Mouse (Mus musculus) gastrocnemius, postnatal 25 days (tissue): ENCODE measurements around the gene Ckb. TPM values are rescaled to one million over a fixed set of nuclear protein-coding genes. Genes with fewer than 3 reads are reported as not detected.
"Not testable (repeated sequence)": the region's sequence is repeated elsewhere in the genome, so short reads cannot be mapped to it uniquely, and the experiment has no call there.

ENCODE experiments used
- DNase-seq: peaks from one replicate; pipeline ENCODE4 v3.0.0; 2022
- long read RNA-seq, 2 experiments: library from polyadenylated mRNA; stranded (forward); transcript quantifications; one replicate each; pipeline ENCODE4 v2.0.0; 2021
- total RNA-seq, 2 experiments: library from RNA; stranded (reverse); gene quantifications; 1 replicate in 1 of 2; 2 replicates in 1 of 2; pipeline ENCODE4 v1.2.3; 2021

Ckb gene
- total RNA-seq = 10 to 100 TPM; 14.9 to 15.6 TPM
- long read RNA-seq, experiment 1, transcript Ckb-201 (8 exons, 1,472 nt) = major isoform, 26 of 30 reads
- long read RNA-seq, experiment 1, partial matches to known transcripts = 4 of 30 reads
- long read RNA-seq, experiment 1, other reads (novel, unspliced or antisense) = 0 of 30 reads
- long read RNA-seq, experiment 2, transcript Ckb-201 (8 exons, 1,472 nt) = major isoform, 19 of 26 reads
- long read RNA-seq, experiment 2, partial matches to known transcripts = 5 of 26 reads
- long read RNA-seq, experiment 2, other reads (novel, unspliced or antisense) = 0 of 26 reads

DNA sequence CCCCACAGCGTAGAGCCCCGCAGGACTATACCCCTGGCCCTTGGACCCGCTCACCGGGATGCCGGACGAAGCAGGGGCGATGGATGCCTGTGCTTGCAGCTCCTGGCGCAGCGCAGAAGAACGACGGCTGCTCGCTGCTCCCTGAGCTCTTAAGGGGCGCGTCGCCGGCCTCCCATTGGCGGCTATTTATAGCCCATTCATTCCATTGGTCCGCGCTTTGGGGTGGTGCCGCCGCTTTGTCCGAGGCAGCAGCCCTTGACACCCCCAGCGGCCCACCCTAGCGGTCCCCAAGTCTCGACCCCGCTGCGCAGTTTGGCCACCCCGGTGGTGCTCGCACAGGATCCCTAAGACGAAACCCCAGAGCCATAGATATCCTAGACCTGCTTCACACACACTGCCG is at the start of gene Ckb:
Gene Ckb (minus strand): TSS at position 163 of the 400 bp plus-strand sequence.
- peak; percentile 81 for DNase-seq

- DNase-seq = peak; percentile 4
Measured at GRCm38 (mm10) chr12:111720222-111720621, 48.1 kb upstream of the Ckb start.

GRCm38 (mm10) chr12:111718656-111719055 is 46.5 kb upstream of the Ckb start:
- DNase-seq = peak; percentile 12

DNA sequence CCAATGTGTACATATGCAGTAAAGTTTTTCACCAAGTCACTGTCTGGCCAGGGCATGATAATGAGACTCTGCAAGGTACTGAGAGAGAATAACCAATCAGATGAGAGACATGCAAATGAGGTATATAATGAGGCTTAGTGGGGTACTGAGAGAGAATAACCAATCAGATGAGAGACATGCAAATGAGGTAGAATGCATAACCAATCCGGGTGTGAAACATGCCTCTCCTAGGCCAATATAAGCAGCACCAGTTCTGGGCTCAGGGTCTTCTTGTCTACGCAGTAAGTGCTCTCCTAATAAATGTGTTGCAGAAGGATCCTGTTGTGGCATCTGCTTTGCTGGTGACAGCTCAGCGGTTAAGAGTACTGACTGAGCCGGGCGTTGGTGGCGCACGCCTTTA is 44.4 kb upstream of the Ckb start:
- DNase-seq = no peak

DNA sequence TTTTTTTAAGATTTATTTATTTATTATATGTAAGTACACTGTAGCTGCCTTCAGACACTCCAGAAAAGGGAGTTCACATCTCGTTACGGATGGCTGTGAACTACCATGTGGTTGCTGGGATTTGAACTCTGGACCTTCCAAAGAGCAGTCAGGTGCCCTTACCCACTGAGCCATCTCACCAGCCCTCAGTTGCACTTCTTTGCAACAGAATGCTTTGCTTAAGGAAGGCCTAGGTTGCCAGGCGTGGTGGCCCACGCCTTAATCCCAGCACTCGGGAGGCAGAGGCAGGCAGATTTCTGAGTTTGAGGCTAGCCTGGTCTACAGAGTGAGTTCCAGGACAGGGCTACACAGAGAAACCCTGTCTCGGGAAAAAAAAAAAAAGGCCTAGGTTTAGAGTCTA is 41.7 kb upstream of the Ckb start:
- DNase-seq = not testable (repeated sequence)

GRCm38 (mm10) chr12:111713004-111713651 is 41.0 kb upstream of the Ckb start, which contains the start of the genes Bag5 and Apopt1:
Gene Bag5 (minus strand): TSS chr12:111713257.
Gene Apopt1 (plus strand): TSS chr12:111713261.
- peak; percentile 93 for DNase-seq

- DNase-seq = peak; percentile 20
Measured at GRCm38 (mm10) chr12:111712476-111712875, 40.3 kb upstream of the Ckb start.

DNA sequence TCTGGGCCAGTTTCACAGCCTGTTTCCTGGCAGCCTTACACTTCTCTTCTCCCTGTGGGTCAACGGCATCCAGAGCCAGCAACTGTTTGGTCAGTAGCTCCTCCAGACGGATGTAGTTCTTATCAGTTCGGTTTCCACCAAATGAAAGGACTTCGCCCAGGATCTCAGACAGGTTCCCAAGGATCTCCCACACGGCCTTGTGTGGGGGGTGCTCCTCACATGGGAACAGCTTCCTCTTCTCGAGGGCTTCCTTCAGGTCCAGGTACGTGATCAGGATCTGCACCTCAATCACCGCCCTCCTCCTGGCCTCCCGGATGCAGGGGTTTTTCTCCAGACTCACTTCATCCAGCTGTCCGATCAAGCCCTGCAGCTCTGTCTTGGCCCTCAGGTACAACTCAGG is 38.0 kb upstream of the Ckb start:
- DNase-seq = no peak

DNA sequence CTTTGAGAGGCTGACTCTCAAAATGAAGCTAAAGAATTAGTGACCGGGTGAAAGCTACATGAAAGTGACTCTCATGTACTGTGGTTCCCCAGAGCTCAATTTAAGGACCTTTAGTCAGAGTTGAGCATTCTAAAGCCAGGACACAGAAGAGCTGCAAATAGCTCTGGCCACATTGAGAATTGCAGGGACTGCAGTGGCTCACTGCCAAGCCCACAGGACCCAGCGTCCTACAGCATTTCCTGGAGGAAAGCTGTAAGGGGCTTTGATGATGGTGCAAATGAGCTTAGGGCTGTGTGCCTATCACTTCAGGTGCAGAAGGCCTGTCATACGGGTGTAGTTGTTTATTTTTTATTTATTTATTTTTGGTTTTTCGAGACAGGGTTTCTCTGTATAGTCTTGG is 36.0 kb upstream of the Ckb start:
- DNase-seq = no peak

DNA sequence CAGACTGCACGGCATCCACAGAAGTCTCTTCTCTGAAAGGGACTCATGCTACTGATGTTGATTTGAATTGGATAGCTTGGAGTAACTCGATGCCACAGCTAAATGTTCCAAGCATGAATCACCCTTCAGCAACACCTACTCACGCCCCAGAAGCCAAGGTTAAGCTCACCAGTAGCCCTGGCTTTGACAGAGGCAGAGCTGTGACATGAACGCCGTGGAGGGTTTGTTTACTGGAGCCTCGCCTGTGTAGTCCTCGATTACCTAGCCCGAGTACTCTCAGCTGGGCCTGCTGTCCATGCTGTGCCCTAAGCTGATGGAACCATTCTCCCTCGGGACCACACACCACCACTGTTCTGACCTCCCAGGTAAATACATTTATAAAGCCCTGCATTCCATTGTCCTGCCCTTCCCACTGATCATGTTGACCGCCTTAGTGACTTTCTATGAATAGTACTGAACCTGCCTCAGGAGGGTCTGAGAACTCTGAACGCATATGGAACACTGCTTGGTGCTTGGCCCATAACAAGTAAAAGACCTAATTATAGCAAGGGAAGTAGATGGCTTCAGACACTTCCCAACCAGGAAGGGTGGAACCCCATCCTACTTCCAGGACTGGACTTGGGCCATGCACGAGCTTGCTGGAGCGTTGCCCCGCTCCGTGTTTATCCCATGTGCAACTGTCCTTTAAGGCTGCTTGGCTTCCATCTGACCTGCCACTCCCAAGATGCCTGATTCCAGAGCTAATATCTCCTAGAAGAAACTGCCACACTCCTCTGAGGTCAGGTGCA is 33.2 kb upstream of the Ckb start:
- peak; percentile 81 for DNase-seq

GRCm38 (mm10) chr12:111704609-111705008 is 32.5 kb upstream of the Ckb start:
- peak; percentile 86 for DNase-seq

GRCm38 (mm10) chr12:111703301-111703700 is 31.2 kb upstream of the Ckb start:
- DNase-seq = no peak

- no peak for DNase-seq
Measured at GRCm38 (mm10) chr12:111700920-111701458, 28.9 kb upstream of the Ckb start.

- no peak for DNase-seq
Measured at GRCm38 (mm10) chr12:111699542-111699941, 27.4 kb upstream of the Ckb start.

- no peak for DNase-seq
Measured at GRCm38 (mm10) chr12:111698346-111698913, 26.3 kb upstream of the Ckb start.

DNA sequence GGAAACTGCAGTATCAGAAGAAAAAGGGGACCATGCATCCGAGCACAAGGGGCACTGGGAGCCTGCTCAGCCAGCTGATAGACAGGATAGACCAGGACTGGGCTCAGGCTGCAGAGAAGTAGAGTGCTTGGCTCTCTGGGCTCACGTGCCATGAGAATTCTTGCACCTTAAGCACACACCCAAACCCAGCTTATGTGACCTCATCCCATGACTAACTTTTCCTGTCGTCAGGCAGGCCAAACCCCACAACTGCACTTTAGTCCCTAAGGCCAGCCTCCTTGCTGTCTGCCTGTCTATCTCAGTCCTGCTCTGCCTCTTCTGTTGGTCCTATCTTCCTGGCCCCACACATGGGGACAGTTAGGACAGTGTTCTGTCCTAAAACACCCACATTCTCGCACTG is 25.6 kb upstream of the Ckb start:
- no peak for DNase-seq

DNA sequence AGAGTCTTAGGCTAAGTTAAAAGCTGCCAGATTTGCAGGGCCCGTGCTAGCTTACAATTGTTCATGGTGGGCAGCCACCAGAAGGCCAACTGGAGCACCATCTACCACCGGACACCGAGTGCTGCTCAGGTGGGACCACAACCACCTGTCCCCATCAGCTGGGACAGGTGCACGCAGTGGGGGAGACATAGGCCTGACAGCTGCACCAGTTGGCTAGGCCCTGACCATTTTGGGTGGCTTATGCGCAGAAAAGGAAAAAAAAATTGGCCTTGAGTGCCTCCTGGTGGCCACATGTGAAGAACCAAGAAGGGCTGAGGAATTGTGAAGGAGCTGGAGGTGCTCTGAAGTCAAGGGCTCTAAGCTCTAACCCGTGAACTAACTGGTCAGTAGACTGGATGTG is 24.1 kb upstream of the Ckb start:
- peak; percentile 65 for DNase-seq

GRCm38 (mm10) chr12:111694880-111695804 is 23.0 kb upstream of the Ckb start:
- DNase-seq = no peak

- DNase-seq = no peak
Measured at GRCm38 (mm10) chr12:111694271-111694781, 22.2 kb upstream of the Ckb start.

DNA sequence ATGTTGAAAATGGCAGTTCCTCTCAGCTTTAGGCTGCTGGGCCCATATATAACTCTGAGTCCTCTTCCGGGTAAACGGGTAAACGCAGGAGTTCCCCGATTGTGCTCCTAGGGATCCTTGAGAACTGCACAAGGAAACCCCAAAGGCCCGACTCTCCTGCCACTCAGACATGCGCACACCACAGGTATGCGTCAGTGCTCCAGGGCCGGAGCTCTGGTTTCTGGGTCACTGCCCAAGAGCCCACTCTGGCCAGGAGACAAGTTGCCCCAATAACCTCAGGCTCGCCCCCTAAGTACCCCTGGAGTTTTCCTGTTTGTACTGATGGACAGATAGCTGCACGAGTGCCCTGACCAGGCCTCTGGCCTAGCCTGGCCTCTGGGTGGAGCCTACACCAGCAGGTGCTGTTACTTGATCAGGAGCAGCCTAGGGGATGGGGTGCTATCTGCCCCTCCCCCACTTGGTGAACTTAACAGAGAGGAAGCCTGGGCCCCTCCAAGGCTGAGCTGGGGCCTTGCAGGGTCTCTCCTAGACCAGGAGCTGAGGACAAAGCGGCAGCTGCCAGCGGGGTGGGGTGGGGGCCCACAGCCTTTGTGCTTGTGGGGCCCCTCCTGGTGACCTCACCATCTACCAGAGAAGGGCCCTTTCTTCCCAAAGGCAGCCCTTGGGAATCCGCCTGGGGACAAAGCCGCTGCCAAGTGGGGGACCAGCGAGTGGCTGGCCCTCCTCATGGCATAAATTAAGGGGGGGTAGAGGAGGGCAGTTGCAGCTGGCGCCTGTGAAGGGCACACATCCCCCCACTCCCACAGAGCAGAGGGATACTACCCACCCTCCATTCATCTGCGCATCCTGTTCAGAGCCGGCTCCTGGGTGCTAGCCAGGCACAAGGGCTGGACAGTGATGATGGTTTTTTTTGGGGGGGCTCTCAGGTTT is 21.5 kb upstream of the Ckb start:
- DNase-seq = no peak
